Mouse (Mus musculus) limb, embryonic 10.5 days (tissue): ENCODE results near the gene Ttc37. TPM values are rescaled to one million over a fixed set of nuclear protein-coding genes. Genes with fewer than 3 reads are reported as not detected.

ENCODE experiments used
- DNase-seq: peaks from one replicate; pipeline ENCODE4 v3.0.0-alpha.2; 2017; ENCODE audit warnings: low spot score
- H3K27ac ChIP-seq: fragments of 300-500 bp; sonication (generic); 2 replicates; pipeline ENCODE4 v1.5.1; 2016; ENCODE audit warnings: mild to moderate bottlenecking
- H3K27me3 ChIP-seq: fragments of 300-500 bp; sonication (generic); 2 replicates; pipeline ENCODE4 v1.6.1; 2016; ENCODE audit warnings: low read depth, mild to moderate bottlenecking; ENCODE audit not compliant: poor library complexity, severe bottlenecking
- H3K36me3 ChIP-seq: fragments of 300-500 bp; sonication (generic); 2 replicates; pipeline ENCODE4 v1.6.1; 2016; ENCODE audit warnings: mild to moderate bottlenecking, moderate library complexity
- H3K4me1 ChIP-seq: fragments of 300-500 bp; sonication (generic); 2 replicates; pipeline ENCODE4 v1.6.1; 2016
- H3K4me3 ChIP-seq: fragments of 300-500 bp; sonication (generic); 2 replicates; pipeline ENCODE4 v1.5.1; 2016; ENCODE audit warnings: mild to moderate bottlenecking, moderate library complexity
- H3K9me3 ChIP-seq: fragments of 300-500 bp; sonication (generic); replicated peaks from 2 replicates; pipeline ENCODE4 v1.6.1; 2016; ENCODE audit warnings: mild to moderate bottlenecking
- WGBS: fragments of 180-500 bp; shearing (Covaris S2); methylation state at CpG from one replicate; pipeline ENCODE4 v1.1.7; 2016; 5-methylcytosine and 5-hydroxymethylcytosine counted together
- polyA plus RNA-seq: library from polyadenylated mRNA; unstranded; fragments of >200 nt; fragmentation: Nextera tagmentation; extraction: Ambion mirVana; gene quantifications from 2 replicates; pipeline ENCODE4 v1.2.1, GENCODE M21; 2016

Gene Ttc37
- 15.9 and 18.7 TPM in 2 replicates for polyA plus RNA-seq

DNA sequence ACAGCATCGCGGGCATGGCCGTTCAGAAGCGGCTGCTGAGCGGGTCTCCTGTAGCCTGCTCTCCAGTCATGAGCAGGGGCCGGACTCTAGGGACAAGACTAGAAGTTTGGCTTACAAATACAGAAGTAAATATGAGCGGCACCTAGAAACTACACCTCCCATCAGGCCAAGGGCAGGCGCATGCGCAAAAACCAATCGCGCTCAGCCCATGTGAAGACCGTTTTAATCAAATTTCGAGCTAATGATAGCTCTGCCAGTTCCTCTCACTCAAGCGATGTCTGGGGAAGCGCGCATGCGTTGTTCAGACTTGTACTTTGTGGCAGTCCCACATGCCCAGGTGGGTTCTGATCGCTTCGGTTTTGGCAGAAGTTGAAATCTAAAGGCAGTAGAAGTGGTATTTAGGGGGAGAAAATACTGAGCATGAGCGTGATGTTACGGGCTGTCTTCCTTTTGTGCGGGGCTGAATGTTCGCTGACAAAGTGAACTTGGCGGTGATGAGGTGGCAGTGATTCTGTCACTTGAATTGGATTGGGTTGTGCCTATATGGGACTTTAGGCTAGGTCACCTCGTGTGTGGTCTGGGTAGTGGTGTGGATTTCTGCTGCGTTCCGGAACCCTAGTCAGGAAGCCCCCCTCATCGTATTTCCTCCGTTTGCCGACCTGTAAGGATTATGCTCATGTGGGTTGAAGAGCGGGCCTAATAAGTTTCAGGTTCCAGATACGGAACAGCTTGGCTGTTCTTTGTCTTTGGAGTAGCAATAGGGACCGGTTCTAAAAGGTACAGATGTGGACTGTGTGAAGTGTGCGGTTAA lies at the start of gene Ttc37, which contains the start of gene Arsk:
Gene Ttc37 (plus strand): TSS at position 242 of the 811 bp plus-strand sequence.
Gene Arsk (minus strand): TSS at position 168 of the 811 bp plus-strand sequence.
- H3K4me1 ChIP-seq = no peaks in the 10 kb centered on the region; the same call in 1 of the 2 replicates
- under 1% methylated on average over 34 of the region's 34 CpGs for WGBS
- no peaks in the 10 kb centered on the region for H3K9me3 ChIP-seq
- no peaks in the 10 kb centered on the region for H3K27me3 ChIP-seq
- DNase-seq = peak; percentile 92
- peak within 1 kb of the TSS; percentile 88 for H3K27ac ChIP-seq
- peaks cover 30% of the 10 kb centered on the region for H3K36me3 ChIP-seq
- peak within 1 kb of the TSS; percentile 81 for H3K4me3 ChIP-seq

DNA sequence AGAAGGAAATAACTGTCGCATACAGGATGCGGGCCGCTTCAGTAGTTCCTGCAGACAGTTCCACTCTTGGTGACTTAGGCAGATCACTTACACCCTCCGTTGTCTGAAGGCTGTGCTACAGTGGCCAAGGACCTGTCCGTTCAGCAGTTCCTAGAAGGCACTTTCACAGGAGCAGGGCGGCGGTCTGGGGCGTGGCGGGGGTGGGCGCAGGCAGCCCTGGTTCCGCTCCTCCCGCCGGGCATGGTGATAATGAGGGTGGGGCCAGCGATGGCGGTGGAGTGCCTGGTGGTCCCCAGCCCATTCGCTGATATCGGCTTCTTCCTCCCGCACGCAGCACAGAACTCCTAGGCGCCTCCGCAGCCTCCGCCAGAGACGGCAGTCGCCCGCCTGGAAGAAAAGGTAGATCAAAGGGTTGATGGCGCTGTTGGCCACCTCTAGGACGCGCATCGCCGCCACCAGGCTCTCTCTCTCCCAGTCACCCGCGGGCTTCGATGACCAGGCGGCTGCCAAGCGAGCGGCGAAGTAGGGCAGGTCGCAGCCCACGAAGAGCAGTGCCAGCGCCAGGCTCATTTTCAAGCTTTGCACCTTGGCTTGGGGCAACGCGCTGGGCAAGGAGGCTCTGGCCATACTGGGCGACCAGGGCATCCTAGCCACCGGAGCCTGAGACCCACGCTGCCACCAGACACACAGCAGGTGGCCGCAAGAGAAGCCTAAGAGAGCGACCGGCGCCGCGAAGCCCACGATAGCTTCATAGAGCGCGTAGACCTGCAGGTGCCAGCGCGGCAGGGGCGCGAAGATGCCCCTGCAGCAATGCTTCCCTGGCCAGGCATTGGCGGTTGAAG lies 42.9 kb upstream of the Ttc37 start:
- H3K36me3 ChIP-seq = no peaks in the 10 kb centered on the region
- peak overlapping the region; percentile 56 for H3K4me3 ChIP-seq
- H3K27ac ChIP-seq = peak overlapping the region; percentile 66
- H3K27me3 ChIP-seq = peaks cover 61% of the 10 kb centered on the region
- peak; percentile 69 for DNase-seq
- under 1% methylated on average over 59 of the region's 59 CpGs for WGBS
- H3K9me3 ChIP-seq = no peaks in the 10 kb centered on the region
- H3K4me1 ChIP-seq = peaks cover 16% of the 10 kb centered on the region

DNA sequence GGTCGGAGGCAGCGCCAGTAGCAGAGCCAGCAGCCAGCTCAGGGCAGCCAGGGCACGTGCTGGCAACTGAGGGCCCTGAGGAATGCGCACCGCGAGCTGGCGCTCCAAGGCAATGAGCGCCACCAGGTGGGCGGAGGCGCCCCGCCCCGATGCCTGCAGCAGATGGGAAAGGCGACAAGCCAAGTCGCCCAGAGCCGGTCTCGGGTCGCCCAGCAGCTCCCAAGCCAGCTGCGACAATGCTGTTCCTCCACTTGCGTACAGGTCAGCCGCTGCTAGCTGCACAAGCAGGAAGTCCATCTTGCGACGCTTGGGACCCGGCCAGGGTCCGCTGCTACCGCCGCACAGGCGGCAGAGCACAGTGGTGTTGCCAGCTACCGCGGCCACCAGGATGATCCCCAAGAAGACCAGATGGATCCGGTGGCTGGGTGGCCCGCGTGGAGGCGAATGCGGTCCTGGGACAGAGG lies 42.2 kb upstream of the Ttc37 start:
- Histone ChIP-seq H3K9me3 (no peaks in the 10 kb centered on the region), H3K27me3 (peaks cover 61% of the 10 kb centered on the region), H3K27ac (peak overlapping the region; percentile 66), H3K36me3 (no peaks in the 10 kb centered on the region), H3K4me1 (peaks cover 16% of the 10 kb centered on the region), H3K4me3 (peak overlapping the region; percentile 56)
- under 1% methylated on average over 34 of the region's 34 CpGs for WGBS
- DNase-seq = peak; percentile 86

DNA sequence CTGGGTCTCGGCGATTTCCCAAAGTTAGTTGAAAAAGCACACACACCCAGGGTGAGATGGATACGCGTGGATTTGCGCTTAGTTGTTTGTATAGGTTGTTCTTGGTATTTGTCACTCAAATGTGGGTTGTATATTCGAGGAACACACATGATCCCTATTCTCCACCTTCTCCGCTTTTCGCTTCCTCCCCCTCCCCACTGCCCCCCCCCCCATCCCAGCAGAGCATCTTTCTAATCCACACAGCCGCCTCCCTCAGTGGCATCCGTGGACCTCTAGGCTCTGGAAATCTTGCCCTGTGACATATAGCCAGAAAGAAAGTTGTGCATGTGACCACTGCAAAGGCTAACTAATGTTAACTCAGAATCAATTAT lies 41.7 kb upstream of the Ttc37 start, which contains the start of gene Gpr150:
Gene Gpr150 (minus strand): TSS at position 101 of the 371 bp plus-strand sequence.
- no peak for DNase-seq
- Histone ChIP-seq H3K4me3 (peak within 1 kb of the TSS; percentile 56), H3K9me3 (no peaks in the 10 kb centered on the region), H3K27ac (peak within 1 kb of the TSS; percentile 66), H3K36me3 (no peaks in the 10 kb centered on the region), H3K4me1 (peaks cover 16% of the 10 kb centered on the region), H3K27me3 (peaks cover 61% of the 10 kb centered on the region)
- WGBS = 8% methylated on average over 10 of the region's 10 CpGs

DNA sequence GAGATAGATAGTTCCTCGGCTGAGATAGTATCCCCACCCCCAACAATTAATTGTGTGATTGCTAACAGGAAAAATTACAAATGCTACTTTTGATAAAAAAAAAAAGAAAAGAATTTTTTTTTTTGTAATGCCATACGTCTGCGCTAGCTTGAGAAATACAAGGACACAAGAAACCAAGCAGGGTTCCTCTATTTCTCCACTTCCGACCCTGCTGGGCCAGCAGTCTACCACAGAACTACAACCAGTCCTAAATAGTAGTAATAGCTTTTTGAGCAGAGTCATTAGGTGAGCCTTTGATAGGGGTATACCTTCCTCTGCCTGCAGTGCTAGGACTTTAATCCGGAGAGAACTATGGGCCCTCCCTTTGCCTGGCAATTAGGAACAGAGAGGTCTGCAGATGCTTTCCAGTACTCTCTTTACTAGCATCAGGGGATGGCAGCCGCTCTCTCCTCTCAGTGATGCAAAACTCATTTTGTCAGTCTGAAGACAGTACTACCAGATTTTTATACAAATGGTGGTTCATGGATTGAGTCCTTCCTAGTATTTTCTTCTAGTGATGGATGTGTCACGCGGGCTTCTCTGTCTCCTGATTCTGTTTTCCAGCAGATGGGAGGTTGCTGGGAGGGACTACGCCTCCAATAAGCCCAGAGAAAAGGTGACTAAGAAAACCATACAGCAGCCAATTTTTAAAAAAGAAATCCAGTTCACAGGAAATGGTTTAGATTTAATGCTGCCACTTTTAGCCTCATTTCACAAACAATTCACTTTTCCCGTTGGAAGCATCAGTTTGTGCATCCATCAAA lies 41.1 kb upstream of the Ttc37 start:
- WGBS = 70% methylated on average over 10 of the region's 10 CpGs
- H3K36me3 ChIP-seq = peaks cover 4% of the 10 kb centered on the region; the same call in 1 of the 2 replicates
- peaks cover 59% of the 10 kb centered on the region for H3K27me3 ChIP-seq
- no peak overlapping the region for H3K27ac ChIP-seq
- no peak for DNase-seq
- peaks cover 16% of the 10 kb centered on the region for H3K4me1 ChIP-seq
- H3K9me3 ChIP-seq = no peaks in the 10 kb centered on the region
- H3K4me3 ChIP-seq = no peak overlapping the region

DNA sequence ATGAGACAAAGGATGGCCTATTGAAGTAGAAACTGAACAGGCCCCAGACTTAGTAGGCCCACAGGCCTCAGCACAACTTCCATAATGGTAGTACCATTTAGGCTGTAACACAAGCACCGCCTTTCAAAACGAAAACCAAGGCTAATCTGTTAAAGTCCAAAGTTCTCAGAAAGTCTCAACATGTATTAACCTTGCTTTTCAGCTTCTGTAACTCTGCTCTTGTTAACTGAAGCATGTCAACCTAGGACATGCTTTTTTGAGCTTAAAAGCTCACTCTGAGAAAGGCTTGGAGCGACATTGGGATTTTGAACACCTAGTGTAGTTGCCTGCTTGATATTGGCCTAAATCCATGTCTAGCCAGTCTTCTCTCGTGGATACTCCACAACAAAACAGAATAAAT lies 38.9 kb upstream of the Ttc37 start:
- H3K27me3 ChIP-seq = peaks cover 38% of the 10 kb centered on the region
- peaks cover 9% of the 10 kb centered on the region for H3K36me3 ChIP-seq
- 93% methylated on average over 4 of the region's 4 CpGs for WGBS
- no peak overlapping the region for H3K4me3 ChIP-seq
- DNase-seq = no peak
- no peak overlapping the region for H3K27ac ChIP-seq
- no peaks in the 10 kb centered on the region for H3K9me3 ChIP-seq
- H3K4me1 ChIP-seq = peaks cover 23% of the 10 kb centered on the region

DNA sequence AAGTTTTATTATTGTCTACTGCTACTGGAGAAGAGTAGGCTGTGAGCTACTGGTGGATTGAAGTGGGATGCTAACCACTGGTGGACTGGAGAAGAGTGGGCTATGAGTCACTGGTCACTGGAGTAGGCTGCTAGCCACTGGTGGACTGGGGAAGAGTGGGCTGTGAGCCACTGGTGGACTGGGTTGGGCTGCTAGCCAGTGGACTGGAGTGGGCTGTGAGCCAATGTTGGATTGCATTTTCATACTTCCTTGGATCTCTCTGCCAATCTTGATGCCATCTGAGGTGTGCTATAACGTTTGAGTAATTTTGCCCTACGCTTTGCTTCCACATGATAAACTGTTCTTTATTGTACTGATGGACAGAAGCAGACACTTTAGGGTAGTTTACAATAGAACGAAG lies 36.4 kb upstream of the Ttc37 start:
- peaks cover 16% of the 10 kb centered on the region for H3K36me3 ChIP-seq
- no peak overlapping the region for H3K4me3 ChIP-seq
- H3K27ac ChIP-seq = no peak overlapping the region
- H3K4me1 ChIP-seq = peaks cover 10% of the 10 kb centered on the region
- H3K27me3 ChIP-seq = peaks cover 12% of the 10 kb centered on the region
- no peaks in the 10 kb centered on the region for H3K9me3 ChIP-seq
- DNase-seq = no peak
- WGBS = 95% methylated on average over 3 of the region's 3 CpGs

DNA sequence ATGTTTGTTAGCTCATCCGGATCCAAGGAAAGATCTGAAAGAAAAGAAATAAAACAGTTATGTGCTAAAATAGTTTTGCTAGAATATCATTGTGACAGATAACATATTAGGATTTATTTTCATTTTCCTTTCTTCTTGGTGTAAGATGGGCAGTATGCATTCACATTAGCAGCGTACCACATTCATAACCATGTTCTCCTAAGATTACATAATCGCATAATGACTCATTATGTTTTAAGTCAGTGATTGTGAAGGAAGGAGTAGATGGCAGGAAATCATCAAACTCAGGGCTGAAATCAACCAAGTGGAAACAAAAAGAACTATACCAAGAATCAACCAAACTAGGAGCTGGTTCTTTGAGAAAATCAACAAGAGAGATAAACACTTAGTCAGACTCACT lies 36.0 kb upstream of the Ttc37 start:
- Histone ChIP-seq H3K9me3 (no peaks in the 10 kb centered on the region), H3K36me3 (peaks cover 16% of the 10 kb centered on the region), H3K27ac (no peak overlapping the region), H3K4me3 (no peak overlapping the region), H3K27me3 (peaks cover 8% of the 10 kb centered on the region), H3K4me1 (peaks cover 10% of the 10 kb centered on the region)
- 96% methylated on average over 3 of the region's 3 CpGs for WGBS
- DNase-seq = no peak

DNA sequence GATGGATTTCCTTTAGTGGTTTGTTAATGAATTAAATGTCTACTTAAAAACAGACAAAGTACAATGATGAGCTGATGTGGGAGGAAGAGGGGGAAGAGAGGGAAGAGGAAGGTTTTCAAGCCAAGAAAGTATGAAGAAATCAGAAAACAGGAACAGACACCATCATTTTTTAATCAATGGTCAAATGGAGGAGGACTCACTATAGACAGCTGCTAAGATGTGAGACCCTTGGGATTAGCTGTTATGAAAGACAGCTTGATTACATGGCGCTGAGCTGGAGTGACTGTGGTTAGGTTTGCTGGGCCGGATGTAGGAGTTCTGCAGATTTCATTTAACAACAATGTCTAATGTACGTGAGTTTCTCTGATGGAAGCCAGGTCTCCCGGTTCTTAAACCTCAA lies 35.0 kb upstream of the Ttc37 start:
- no peaks in the 10 kb centered on the region for H3K9me3 ChIP-seq
- H3K27me3 ChIP-seq = no peaks in the 10 kb centered on the region
- no peak overlapping the region for H3K4me3 ChIP-seq
- peaks cover 10% of the 10 kb centered on the region for H3K4me1 ChIP-seq
- WGBS = 94% methylated on average over 4 of the region's 4 CpGs
- no peak for DNase-seq
- H3K36me3 ChIP-seq = peaks cover 16% of the 10 kb centered on the region
- no peak overlapping the region for H3K27ac ChIP-seq

DNA sequence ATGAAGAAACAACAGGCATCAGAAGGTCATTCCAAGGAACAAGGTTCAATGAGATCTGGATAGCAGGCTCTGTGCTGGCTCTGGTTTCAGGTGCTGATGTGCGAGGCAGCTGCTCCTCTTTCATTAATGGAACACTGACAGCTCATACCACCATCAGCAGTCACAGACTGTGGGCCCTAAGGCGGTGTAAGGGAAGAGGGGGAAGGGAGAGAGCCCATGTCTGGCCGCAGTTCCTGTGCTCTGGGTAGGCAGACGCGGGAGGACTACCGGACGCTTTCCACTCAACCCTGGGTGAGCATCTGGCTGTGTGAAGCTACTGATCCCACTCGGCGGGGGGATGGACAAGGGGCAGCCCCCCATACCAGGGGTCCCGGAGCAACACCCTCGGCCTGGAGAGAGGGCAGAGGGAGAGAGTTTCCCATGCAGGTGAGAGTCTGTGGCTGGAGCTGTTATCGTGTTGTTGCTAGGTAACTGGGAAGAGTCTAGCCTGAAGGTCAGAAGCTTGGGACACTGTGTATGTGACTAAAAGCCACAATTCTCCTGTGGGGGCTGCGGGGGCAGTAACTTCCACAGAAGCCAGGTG lies 34.1 kb upstream of the Ttc37 start:
- 81% methylated on average over 13 of the region's 13 CpGs for WGBS
- H3K4me3 ChIP-seq = no peak overlapping the region
- peak; percentile 37 for DNase-seq
- no peaks in the 10 kb centered on the region for H3K27me3 ChIP-seq
- no peaks in the 10 kb centered on the region for H3K9me3 ChIP-seq
- peaks cover 10% of the 10 kb centered on the region for H3K4me1 ChIP-seq
- H3K27ac ChIP-seq = peak overlapping the region; percentile 58; the same call in 1 of the 2 replicates
- peaks cover 16% of the 10 kb centered on the region for H3K36me3 ChIP-seq

DNA sequence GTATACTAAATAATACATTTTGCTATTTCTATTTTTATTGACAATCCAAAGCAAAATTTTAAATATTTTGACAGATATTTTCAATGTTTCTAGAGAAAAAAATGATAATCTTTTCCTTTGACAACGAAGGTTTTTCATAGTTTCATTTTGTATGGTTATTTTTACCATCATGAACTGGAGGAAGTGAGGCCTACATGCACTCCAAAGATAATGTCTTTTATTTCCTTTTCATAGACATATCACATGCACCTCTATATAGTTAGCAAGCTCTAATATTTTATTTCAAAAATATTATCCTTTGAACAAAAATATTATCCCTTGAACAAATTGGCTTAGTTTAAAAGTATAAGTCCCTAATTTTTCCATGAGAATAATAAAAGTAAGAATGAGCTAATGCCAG lies 24.2 kb upstream of the Ttc37 start:
- H3K36me3 ChIP-seq = no peaks in the 10 kb centered on the region
- no peak overlapping the region for H3K4me3 ChIP-seq
- DNase-seq = no peak
- H3K4me1 ChIP-seq = no peaks in the 10 kb centered on the region
- no peaks in the 10 kb centered on the region for H3K27me3 ChIP-seq
- H3K27ac ChIP-seq = no peak overlapping the region
- WGBS = 81% methylated on average over 1 of the region's 1 CpGs
- no peaks in the 10 kb centered on the region for H3K9me3 ChIP-seq

DNA sequence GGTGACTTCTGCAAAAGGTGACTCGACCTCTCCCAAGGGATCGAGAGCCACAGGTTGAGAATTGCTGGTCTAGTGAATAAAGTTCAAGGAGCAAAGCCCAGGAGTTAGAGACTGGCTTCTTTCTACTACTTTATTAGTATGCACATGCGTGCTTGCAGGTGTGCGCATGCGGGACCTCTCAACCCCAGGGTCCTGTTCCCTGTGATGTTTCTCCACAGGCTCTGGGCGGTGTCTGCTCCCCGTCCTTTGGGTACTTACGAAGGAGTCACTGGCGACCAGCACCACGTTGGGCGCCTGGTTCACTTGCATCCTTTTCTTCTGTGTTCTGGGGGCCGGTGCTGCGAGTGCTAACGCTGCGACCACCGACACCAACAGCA lies 430 bp upstream of the Ttc37 start:
- no peak for DNase-seq
- H3K27me3 ChIP-seq = no peaks in the 10 kb centered on the region
- no peaks in the 10 kb centered on the region; the same call in 1 of the 2 replicates for H3K4me1 ChIP-seq
- no peaks in the 10 kb centered on the region for H3K9me3 ChIP-seq
- peaks cover 24% of the 10 kb centered on the region for H3K36me3 ChIP-seq
- H3K4me3 ChIP-seq = peak overlapping the region; percentile 81
- peak overlapping the region; percentile 88 for H3K27ac ChIP-seq
- WGBS = 5% methylated on average over 16 of the region's 16 CpGs
